Mouse (Mus musculus): ENCODE measurements around the gene Mrps34. TPM values are rescaled to one million over a fixed set of nuclear protein-coding genes. Genes with fewer than 3 reads are reported as not detected.
"Not testable (repeated sequence)": the region's sequence is repeated elsewhere in the genome, so short reads cannot be mapped to it uniquely, and the experiment has no call there.

The Mrps34 gene
- total RNA-seq, 2 experiments from 2014 or later: 114 to 116 TPM

DNA sequence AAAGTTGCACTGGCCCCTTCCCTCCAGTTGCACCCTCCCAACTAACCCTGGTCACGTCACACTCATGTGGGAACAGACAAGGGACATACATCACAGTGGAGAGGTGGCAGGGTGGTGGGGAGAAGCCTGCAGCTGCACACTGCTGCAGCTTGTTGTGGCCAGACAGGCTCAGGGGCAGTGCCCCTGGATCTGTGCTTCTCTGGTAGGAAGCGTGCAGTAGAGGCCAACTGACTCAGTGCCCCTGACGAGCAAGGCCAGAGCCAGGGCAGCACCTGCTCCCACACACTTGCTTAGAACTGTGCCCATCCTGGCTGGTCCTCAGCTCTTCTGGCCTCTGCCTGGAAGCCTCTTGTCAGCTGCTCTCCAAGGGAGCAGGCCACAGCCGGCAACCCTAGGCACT, 2.7 kb downstream of the Mrps34 start:
- intact Hi-C loops (cut with DNase I): loop anchor here (5.0 kb wide), 1 partner anchor 160 kb away; the partner anchor contains the start of gene Msrb1

DNA sequence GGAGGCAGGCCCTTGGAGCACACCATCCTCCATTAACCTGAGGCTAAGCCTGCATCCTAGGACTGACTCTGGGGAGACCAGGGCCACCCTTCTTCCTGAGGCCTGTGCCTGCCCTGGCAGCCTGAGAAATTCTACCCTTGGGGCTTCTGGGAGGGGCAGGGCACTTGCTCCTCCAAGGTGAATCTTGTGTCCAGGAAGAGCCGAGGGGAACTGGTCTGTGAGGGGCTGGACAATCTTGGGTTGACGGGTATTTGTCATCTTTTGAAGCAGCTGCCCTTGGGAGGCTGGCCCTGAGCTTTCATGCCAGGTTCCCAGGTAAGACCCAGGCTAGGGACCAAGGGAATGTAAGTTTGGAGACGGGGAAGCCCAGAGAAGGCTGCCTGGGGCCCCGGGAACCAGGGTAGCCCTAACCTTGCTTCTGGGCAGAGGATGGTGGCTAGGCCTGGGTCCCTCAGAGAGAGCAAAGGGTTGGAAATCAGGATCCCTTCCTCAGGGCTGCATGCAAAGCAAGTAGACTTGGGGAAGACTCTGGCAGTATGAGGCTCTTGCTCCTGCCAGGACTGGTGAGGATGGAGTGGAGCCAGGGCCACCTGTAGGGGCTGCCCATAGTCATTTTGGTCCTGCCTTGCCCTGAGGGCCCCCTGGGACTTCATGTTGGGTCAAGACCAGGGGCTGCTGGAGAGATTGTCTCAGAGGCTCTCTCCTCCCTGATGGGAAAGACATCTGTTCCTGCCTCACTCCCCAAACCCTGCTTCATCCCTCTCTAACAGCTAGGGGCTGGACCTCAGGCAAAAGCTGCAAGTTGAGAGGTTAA, 3.3 kb downstream of the Mrps34 start:
- no peak for DNase-seq
- intact Hi-C loops (cut with DNase I): loop anchor here (5.0 kb wide), 1 partner anchor 161 kb away; the partner anchor contains the start of gene Msrb1

More for the DNA sequence above, 2.7 kb downstream of the Mrps34 start:
- DNase-seq: no peak

DNA sequence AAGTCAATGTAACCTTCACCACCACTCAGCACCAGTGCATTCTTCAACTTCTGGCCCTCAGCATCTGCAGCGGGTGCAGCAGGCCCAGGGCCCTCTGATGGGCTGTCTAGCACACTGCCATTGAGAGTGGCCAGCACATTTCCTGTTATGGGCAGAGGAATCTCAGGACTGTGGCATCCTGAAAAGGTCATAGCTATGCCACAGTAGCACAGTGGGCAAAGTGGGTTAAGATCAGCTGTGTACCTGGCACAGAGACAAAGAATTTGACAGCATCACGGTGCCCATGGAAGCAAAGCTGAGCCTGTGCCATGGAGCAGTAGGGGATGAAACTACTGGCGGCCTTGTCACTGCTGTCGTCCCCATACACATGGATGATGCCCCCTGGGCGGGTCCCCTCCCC, 4.2 kb downstream of the Mrps34 start:
- intact Hi-C loops (cut with DNase I): loop anchor here (5.0 kb wide), 1 partner anchor 162 kb away; the partner anchor contains the start of gene Msrb1
- peak; percentile 80 to 83 for DNase-seq

DNA sequence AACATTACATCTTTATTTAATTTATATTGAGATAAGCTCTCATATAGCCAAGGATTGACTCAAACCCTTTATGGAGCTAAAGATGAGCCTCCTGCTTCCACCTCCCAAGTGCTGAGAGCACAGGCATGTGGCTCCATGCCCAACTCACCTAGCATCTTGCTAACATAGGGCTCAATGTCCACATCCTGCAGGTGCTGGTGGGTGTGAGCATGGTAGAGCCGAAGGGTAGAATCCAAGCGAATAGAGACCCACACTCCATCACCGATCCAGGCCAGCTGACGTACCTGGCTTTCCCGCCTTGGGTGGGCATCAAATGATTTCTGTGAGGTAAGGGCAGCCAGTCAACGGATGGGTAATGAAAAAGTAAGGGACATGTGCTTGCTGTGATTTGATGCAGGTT, 5.1 kb downstream of the Mrps34 start:
- DNase-seq: no peak
- intact Hi-C loops (cut with DNase I): no loop called here

DNA sequence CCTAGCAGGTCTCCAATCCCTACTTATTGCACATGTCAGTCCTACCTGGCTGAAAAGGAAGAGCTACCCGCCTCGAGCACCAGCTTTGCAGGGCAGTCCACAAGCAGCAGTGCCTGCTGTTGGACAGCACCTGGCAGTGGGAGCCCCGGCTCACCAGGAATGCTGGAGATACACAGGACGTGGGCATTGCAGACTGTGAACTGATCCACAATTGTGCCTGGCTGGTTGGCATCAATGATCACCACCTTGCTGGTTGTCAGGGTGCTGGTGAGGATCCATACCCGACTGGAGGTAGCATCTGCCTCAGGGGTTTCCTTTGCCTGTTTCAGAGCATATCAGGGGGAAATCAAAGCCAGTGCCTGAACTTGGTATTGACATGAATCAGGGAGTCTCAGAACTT, 7.2 kb downstream of the Mrps34 start:
- DNase-seq: no peak
- intact Hi-C loops (cut with DNase I): no loop called here

DNA sequence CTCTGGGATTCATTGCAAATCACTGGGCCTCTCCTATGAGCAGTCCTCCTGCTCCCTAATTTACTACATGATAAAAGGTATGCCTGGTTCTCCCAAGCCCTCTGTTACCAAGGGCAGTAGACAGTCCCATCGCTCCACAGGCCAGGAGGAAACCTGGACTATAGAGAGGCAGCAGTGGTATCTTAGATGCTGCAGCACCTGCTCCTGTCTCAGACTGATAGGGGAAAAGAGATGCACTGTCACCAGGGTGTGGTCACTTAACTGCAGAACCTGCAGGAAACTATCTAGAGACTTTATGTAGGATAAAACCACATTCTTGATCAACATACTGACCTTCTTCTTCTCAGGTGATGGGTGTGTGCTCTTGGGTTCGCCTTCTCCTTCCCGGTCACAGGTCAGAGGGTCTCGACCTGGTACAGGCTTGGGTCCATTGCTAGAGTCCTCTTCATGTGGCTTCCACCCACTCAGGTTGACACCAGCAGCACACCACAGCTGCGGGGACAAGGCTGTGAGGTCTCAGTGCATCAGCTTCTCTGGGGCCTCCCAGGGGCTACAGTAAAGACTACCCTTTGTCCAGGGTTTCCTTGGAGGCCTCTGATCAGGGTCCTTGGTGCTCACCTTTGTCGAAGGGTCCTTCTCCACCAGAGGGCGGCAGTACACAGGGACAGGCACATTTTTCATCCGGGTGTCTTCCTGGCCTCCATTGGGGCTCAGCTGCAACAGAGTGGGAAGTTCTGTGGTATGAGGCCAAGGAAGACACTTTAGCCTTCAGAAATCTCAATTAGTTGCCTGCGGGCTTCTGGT, 8.0 kb downstream of the Mrps34 start:
- peak in 1 of 2 experiments; percentile 56 for DNase-seq
- intact Hi-C loops (cut with DNase I): no loop called here

DNA sequence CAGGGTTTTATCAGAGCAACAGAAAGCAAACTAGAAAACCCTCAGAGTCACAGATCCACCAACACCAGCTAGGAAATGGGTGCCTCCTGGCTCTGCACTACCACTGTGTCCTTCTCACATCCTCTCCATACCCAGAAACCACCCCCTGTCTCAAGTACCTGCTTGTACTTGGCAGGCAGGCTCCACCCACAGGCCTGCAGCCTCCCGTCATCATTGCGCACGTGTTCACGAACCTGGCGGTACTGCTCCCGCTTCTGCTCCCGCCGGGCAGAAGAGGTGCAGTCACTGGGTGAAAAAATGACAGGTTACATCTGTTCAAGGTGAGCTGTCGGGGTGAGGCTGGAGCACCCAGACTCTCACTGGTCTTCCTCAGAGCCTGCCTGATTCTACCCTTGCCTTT, 8.9 kb downstream of the Mrps34 start:
- intact Hi-C loops (cut with DNase I): no loop called here
- no peak for DNase-seq

DNA sequence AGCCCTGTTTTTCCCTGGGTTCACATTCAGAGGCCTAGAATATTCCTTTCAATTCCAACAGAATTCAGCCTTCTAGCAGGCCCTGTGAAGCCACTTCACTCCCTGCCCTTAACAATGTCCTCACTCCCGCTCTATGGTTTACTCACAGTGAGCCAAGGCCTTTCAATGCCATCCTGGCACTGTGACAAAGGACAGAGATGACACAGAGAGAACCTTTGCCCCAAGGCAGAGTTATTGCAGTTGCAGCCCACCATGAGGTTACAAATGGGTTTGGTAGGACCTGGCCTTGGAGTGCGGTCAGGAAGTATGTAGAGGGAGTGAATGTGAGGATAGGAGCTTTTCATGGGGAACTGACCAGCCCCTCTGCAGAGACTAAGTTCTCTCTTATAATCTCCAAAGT, 12.7 kb downstream of the Mrps34 start:
- intact Hi-C loops (cut with DNase I): no loop called here
- no peak for DNase-seq

DNA sequence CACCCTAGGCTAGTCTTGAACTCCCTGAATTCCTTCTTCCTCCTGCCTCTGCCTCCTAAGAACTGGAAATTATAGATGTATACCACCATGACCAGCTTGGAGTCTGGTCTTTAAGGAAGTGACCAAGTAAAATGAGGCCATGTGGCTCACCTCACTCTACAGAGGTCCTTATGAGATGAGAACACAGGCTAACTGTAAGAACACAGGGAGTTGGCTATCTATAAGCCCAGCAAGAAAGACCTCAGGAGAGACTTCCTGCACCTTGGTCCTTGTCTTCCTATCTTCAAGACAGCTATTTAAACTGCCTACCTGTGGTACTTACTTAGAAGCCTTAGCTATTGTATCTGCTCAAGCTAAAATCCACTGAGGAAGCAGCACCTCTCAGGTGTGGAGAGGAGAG, 19.1 kb downstream of the Mrps34 start:
- intact Hi-C loops (cut with DNase I): no loop called here
- DNase-seq: no peak

DNA sequence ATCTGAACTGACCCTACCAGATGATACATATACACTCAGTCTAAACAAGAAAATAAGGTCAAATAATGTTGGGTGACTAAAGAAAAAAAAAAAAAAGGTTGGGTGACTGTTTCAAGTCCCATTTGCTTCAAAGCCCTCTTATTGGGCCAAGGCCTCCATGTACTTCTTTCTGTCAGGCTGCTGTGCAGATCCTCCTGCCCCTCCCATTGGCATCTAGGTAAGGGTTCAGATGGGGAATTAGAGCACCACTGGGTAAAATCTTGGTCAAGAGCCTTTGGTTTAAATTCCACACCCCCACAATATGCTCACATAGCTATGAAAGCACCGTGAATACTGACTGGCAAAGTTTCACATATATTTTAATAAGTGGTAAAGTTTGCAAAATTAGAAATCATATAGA, 28.3 kb downstream of the Mrps34 start:
- no peak for DNase-seq

DNA sequence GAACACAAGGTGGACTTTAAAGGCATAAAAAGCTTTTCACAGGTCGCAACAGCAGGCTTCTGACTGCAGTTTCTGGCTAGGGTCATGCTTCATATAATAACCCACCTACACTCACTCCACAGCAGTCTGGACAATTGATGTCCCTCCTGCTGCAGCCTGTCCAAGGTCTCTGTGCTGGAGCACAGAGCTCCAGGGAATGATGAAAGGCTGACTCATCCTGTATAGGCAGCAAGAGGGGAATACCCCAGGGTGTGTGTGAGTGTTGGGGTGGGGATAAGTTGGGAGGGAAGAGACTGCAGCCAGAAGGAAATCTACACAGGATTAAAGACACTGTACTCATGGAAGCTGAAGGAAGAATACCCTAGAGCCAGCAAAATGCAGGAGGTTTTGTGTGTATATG, 34.6 kb downstream of the Mrps34 start:
- DNase-seq: no peak
- intact Hi-C loops (cut with DNase I): no loop called here

More for the DNA sequence above, 28.3 kb downstream of the Mrps34 start:
- intact Hi-C loops (cut with DNase I): no loop called here

DNA sequence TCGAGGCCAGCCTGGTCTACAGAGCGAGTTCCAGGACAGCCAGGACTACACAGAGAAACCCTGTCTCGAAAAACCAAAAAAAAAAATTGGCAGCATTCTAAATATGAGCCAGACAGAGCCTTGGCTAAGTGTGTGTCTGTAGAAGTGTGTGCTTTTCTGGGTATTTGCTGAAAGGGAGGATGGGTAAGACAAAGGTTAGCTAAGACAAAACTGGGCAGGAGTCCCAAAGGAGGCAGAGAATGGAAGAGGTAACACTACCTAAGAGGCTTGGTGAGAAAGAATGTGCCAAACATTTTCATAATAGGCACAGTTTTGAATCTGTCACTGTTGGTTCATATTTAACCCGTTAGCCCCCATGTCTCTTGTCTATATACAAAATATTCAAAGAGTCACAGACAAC, 37.5 kb downstream of the Mrps34 start:
- intact Hi-C loops (cut with DNase I): no loop called here
- no peak for DNase-seq

DNA sequence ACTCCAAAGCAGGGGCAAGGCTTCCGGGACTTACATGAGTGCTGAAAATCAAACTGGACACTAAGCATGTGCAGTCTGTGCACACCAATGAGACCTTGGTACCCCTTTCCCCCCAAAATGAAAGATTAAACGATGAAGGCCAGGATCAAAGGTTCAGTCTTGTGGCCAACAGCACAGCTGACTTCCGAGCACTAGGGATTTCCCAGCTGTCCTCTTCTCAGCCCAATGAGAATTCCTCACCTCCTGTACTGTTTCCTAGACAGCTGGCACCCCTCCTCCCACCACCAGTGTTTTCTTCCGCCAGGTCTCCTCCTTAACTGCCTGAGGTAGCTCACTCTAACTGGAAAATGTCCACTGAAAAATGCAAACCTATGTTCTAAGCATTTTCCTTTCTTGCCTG, 38.2 kb downstream of the Mrps34 start:
- intact Hi-C loops (cut with DNase I): no loop called here
- no peak for DNase-seq

DNA sequence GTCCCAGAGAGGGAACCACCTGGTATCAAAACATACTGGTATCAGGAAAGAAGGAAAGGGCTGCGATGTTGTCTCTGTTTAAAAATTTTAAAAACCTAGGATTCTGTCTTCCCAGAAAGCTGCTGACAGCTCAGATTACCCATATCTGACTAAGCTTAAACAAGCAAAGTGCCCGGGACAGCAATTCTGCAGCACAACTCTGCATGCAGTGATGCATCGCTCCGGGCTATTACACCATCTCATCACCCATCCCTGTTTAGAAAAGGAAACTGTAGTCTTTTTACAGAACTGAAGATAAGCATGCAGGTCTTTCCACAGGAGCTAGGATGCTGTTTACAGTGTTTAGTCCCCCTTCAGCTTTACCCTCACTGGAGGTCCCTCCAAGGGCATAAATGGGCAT, 40.0 kb downstream of the Mrps34 start:
- intact Hi-C loops (cut with DNase I): no loop called here

DNA sequence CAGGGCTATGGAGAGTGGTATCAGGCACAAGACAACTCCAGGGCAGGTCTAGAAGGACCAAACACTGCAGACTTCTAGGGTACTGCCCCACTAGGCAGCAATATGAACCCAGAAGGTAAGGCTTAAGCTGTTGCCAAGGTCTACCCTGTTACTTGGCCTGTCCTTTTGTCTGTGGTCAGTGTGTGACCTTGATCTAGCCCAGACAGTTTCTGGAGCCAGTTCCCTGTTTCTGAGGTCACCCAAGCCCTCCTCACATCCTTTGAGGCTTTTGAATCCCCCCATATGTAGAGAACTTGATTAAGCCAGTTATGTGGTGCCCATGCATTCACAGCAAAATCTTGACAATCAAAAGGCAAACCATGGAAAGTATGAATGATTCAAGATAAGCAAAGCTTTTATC, 40.8 kb downstream of the Mrps34 start:
- intact Hi-C loops (cut with DNase I): no loop called here
- DNase-seq: no peak

More for the DNA sequence above, 40.0 kb downstream of the Mrps34 start:
- no peak for DNase-seq

DNA sequence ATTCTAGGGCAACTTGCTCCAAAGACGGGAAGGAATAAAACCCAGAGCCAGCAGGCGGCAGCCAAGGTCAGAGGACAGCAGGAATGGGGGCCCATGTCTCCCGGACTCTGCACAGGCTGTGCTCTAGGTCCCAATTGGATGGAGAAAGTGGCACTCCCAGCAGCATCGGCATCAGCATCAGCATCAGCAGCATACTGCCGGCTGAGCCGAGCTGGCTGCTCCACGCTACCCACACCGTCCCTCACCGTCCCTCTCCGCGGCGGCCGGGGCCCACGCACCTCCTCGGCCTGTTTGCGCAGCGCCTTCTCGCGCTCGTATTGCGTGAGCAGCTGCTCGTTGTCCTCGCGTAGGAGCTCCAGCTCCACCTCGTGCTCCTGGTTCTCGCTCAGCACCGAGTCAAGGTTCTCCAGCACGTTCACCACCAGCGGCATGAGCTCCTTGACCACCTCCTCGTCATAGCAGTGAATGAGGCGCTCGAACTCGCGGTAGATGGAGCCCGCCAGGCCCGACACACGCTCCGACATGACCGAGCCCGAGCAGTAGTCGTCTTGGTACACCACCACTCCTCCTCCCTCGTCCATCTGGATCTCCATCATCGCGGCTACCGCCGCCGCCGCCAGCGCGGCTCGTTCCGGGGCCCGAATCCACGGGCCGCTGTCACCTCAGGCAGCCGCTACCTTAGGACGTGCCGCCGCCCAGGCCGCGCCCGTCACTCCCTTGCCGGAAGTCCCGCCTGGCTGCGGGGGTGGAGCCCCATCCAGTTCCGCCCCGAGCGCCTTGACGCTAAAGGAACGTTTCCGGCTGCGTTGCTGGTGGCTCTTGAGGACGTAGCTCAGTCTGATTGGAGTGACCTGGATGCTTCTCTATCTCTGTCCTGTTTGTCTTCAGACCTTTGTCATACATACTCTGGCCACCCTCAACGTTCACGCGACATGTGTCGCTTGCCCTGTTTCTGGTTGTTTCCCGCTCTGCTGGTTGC, 41.6 kb downstream of the Mrps34 start, which contains the start of gene Mapk8ip3:
TSS of gene Mapk8ip3 (minus strand) at position 719 of the 979 bp plus-strand sequence.
- peak; percentile 97 to 98 for DNase-seq
- intact Hi-C loops (cut with DNase I): no loop called here

DNA sequence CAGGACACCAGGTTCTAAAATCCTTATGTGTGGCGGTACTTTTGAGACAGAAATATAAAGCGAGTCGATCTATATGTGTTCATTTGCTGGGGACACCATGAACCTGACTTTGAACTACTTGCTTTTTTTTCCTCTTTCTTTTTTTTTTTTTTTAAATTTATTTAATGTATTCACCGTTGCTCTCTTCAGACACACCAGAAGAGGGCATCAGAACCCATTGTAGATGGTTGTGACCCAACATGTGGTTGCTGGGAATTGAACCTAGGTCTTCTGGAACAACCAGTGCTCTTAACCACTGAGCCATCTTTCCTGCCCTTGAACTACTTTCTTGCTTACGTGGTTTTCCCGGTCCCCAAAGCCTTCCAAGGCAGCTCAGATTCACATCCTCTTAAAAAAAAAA, 42.4 kb downstream of the Mrps34 start:
- no peak for DNase-seq
- intact Hi-C loops (cut with DNase I): no loop called here

DNA sequence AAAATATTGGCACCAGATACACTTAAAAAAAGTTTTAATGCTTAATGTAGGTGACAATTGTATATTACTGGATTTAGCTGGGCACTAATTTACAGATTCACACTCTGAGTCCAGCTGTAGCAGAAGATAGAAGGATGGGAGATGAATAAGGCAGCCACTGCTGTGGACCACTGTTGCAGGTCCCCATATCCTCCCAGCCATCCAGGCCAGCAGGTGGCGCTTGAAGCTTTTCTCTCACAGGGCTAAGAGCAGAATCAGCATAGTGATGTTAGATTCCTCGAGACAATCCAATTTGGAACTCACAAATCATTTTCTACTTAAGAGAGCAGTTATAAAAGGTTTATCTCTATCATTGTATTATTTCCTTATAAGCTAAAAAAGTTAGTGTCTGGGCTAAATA, 47.5 kb downstream of the Mrps34 start:
- intact Hi-C loops (cut with DNase I): loop anchor here (5.0 kb wide), 2 partner anchors 75 to 420 kb away; partner anchors contain the start of genes Cramp1l and Ift140
- peak; percentile 46 to 54 for DNase-seq

DNA sequence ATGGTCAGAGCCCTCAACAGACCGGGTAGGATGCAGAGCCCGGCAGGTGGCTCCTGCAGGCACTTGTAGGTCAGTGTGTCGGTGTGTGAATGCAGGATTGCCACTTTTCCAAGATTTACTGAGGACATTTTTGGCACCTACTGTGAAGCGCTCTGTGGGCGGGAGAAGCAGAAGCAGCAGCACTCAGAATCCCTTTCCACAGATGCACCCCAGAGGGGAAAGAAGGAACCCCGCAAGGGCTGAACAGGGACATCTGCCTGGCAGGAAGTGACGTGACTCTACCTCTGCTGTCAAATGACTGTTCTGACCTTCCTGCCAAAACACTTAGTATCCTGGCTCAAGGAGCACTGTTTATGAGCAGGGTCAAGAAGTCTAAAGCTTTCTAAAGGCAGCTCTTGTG, 48.1 kb downstream of the Mrps34 start:
- intact Hi-C loops (cut with DNase I): loop anchor here (5.0 kb wide), 2 partner anchors 74 to 419 kb away; partner anchors contain the start of genes Cramp1l and Ift140
- no peak for DNase-seq

DNA sequence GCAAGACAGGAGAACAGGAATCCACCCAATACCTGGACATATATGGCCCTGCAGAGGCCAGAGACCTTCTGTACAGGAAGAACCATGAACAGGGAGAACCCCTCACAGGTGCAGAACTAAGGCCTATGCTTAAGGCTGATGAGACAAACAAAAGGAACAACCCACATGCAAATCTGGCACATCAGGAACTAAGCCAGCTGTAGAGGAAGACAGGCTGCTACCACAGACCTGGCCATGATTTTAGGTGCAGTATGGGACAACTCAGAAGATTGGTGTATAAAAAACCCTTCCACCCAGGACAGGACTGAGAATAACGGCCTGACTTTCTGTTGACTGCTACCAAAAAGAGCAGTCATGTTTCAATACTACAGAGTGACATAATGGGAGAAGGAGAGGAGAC, 48.7 kb downstream of the Mrps34 start:
- intact Hi-C loops (cut with DNase I): loop anchor here (5.0 kb wide), 2 partner anchors 74 to 419 kb away; partner anchors contain the start of genes Cramp1l and Ift140
- not testable (repeated sequence) for DNase-seq

All from heart, postnatal 10 days (tissue).